Mouse (Mus musculus) T-helper 2 cell (primary cell): ENCODE measurements around the gene Srebf2.
"Not testable (repeated sequence)": the region's sequence is repeated elsewhere in the genome, so short reads cannot be mapped to it uniquely, and the experiment has no call there.

Experiments
- in situ Hi-C: fragments of 300-600 bp; cut with MboI, MseI; formaldehyde crosslinking; loops from one replicate; pipeline ENCODE4 v1.15.1; 2025; ENCODE audit warnings: high pct_unique_total_duplicates

Gene Srebf2

DNA sequence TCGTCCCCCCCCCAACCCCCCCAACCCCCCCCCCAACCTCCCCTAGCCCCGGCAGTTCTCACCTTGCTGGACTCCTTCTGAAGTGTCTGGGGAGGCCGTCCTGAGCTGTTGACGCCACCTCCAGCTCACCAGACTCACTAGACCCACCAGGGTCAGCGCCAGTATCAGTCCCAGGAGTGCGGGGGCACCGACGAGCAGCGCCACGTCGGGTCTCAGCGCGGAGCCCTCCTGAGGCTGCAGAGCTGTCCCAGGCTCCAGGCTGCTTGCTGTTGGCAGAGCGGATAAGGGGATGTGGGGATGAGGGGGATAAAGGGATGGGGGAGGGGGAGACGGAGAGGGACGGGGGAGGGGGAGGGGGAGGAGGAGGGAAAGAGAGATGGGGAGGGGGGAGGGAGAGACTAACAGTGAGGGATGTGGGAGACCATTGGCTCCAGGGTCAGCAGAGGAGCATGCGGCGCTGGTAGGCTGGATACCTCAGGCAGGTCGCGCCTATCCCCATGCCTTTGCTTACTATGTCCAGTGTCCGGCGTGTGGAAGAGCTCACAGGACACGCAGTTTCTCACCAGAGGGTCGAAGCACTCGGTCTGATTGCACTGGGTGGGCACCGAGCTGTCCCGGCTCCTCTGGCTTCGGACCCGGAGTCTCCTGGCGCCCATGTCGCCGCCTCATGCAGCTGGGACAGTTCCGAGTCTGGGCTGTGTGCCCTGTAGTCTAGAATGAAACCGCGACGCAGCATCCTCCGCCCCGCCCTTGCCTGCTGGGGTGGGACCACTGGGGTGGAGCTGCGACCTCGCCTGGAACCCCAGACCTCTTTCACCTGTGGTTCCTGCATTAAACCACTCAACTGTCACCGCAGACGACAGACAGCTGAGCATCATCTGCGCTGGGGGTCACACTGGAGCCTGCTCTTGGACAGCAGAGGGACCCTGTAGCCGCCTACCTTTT lies 76.9 kb downstream of the Srebf2 start, which contains the start of gene Tnfrsf13c:
Gene Tnfrsf13c (minus strand): TSS at position 713 of the 945 bp plus-strand sequence.
- in situ Hi-C loops, result no loop called here

DNA sequence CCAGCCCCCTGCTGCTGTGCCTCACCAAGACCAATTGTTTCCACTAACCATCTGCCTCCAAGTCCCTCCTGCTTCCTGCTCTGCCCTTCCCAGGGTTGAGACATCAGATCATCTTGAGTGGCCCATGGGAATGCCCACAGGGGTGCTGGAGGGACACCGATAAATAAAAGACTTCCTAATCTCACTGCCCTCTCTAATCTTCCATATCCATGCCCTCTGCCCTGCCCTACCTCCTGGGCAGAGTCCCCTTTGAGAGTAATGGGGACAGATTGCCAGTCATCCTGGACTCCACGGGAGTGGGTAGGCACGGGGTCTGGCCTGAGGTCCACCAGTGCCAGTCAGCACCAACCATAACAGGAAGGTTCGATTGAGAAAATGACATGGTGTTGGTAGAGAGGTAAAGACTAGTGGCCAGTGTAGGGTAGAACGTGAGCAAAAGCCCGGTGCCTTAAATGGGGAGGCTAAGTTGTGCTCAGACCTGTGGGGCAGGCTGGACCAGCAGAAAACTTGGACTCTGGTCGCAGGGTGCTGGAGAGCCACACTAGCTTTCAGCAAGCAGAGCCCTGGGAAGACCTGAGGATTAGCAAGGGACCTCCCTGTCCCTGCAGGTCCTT lies 77.7 kb downstream of the Srebf2 start:
- in situ Hi-C loops, result no loop called here

DNA sequence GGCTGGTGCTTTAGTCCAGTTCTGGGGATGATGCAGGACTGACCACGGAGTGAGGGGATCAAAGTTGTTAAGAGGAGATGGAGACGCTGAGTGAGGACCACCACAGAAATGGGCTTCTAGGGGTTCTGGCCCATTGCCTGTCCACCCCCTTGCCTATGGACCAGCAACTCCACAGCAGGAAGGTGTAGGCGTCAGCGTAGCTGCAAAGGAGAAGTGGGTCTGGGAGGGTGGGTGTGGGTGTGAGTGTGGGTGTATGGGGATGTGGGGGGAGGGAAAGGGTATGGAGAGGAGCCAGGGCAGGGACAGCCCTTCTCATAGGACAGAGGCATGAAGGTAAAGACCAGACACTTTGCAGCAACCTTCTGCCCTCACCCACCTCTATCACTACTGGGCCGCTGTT lies 78.8 kb downstream of the Srebf2 start:
- in situ Hi-C loops, result no loop called here

DNA sequence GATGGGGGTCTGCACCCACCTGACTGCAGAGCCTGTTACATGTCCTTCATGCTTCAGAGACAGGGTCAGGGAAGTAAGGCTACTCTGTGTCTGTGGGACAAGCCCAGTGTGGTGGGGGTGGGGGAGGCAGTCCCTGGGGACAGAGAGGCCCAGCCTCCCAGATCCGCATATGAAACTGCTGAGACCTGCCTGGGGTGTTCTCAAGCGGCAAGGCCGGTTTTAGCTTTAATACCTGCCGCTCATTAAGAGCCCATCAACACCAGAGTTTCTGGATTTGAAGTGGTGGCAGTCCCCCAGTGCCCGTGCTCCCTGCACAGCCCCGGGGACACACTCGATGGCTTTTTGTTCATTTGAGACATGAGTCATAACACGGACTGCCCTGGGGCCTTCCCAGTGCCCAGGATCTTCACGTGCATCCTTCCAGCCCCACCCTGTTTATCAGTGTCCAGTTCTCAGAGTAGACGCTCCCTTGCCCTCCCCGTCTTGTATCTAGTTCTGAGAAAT lies 82.6 kb downstream of the Srebf2 start:
- in situ Hi-C loops, result loop anchor here (5.0 kb wide), 1 partner anchor 167 kb away; no protein-coding TSS in a partner anchor

DNA sequence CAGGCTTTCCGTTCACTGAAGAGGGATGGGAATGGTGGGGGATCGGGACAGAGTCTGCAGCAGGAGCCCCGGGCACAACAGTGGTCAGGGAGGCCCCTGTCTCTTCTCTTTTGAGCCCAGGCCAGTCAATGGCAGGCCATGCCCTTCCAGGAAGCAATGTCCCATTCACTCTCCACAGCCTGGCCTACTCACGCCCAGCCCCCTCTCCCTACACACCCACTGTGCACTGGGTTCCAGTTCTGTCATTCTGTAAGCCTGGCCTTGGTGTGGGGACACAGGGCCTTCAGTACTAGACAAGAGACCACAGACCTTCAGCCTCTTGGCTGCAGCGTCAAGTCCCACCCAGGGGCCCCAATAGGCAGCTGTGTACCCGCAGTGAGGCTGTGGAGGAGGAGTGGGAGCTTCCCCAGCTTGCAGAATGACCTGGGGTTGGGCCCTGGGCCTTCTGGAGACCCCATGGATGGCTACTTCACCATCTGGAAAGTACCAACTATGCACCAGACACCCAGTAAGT lies 83.2 kb downstream of the Srebf2 start:
- in situ Hi-C loops, result loop anchor here (5.0 kb wide), 1 partner anchor 168 kb away; no protein-coding TSS in a partner anchor

DNA sequence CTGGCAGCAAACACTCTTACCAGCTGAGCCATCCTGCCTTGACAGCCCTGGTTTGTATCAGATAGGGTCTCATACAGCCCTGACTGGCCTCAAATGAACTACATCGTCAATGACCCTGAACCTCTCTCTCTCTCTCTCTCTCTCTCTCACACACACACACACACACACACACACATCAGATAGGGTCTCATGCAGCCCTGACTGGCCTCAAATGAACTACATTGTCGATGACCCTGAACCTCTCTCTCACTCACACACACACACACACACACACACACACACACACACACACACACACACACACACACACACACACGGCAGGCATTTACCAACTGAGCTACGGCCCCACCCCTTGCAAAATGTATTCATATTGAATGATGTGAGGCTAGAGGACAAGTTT lies 84.1 kb downstream of the Srebf2 start:
- in situ Hi-C loops, result loop anchor here (5.0 kb wide), 1 partner anchor 169 kb away; no protein-coding TSS in a partner anchor

DNA sequence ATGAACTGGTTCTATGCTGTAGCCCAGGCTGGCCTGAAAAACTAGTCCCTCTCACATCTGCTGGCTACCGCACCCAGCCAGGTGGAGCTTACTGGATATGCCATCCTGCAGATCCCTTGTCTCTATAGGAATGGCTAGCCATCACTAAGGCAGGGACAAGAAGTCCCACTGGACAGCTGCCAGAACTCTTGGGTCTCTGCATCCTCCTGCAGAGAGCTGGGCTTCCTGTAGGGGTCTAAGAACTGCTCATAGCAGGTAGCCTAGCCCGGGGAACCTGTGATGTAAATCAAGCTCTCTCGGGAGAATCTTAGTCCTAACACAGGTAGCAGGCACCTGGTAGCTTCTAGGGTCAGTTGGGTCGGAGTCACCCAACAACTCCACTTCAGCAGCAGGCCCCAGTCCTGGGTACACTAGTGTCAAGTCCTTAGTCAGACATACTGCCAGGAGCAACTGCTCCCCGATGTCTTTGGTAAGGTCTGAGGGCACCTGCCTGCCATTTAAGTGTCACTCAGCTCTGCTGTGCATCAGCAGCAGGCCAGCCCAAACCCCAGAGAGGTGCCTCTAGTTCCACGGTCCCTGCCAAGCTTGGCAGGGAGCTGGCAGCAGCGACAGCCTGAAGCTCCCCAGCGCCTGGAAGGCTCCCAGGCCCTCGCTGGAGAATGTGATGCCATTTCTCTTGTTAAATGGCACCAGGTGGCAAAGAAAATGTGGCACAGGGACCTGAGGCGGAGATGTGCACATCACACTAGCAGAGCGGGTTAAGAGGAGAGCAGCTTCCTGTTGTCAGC lies 84.8 kb downstream of the Srebf2 start:
- in situ Hi-C loops, result loop anchor here (5.0 kb wide), 1 partner anchor 169 kb away; no protein-coding TSS in a partner anchor

DNA sequence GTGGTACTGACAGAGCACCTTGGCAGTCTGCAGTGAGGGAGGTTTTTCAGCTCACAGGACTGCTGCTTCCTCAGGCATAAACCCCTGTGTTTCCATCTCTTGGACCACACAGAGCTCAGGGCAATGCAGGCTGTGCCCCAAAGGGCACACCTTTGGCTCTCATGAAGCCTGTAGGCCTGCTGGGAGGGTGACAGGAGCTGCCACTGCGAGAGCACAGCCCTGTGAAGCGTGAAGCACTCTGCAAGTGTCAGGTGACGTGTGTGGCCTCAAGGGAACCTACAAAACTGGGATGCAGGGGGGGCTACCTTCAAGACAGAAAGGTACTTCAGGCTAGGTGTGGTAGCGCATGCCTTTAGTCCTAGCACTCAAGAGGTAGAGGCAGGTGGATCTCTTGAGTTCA lies 85.7 kb downstream of the Srebf2 start:
- in situ Hi-C loops, result loop anchor here (5.0 kb wide), 1 partner anchor 170 kb away; no protein-coding TSS in a partner anchor

DNA sequence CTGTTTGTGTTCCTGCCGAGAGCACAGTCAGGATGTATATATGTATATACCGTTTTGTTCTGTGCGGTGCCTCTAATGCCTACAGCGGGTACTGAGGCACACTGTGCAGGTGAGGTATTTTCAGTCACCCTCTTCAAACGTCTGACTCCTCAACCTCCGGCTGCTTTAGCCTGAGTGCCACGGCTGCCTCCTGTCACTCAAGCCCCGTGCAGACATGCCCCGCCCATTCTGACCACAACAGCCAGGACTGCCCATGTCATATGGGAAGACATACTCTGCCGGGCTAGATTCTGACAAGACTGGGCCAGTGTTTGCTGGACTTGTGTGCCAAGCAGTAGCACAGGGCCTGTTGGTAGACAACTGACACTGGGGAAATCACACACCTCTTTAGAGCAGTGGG lies 88.7 kb downstream of the Srebf2 start:
- in situ Hi-C loops, result loop anchor here (5.0 kb wide), 1 partner anchor 103 kb away; no protein-coding TSS in a partner anchor

DNA sequence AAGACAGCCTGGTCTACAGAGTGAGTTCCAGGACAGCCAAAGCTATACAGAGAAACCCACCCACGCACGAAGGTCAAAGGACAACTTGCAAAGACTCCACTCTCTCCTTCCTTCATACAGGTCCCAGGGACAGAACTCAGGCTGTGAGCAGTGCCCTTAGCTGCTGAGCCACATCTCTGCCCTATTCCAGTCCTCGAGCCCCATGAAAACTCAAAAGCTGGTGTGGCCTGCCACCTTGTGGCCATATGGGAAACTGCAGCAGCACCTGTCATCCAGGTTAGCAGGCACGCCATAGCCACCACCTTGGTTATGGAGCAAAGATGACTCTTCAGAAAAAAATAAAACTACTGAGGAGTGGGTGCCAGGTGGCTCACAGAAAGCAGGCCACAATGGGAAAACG lies 89.6 kb downstream of the Srebf2 start:
- in situ Hi-C loops, result loop anchor here (5.0 kb wide), 1 partner anchor 104 kb away; no protein-coding TSS in a partner anchor

DNA sequence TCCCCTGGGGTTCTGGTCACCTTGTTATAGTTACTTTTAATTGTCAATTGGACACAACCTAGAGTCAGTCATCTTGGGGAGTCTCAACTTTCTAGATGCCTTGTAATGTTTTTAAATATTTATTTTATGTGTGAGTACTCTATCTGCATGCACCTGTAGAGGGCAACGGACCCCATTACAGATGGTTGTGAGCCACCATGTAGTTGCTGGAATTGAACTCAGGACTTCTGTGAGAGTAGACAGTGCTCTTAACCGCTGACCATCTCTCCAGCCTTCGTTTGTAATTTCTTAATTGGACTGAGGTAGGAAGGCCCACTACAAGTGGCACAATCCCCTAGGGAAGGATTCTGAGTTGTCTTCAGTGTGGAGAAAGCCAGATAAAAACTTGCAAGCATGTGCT lies 96.3 kb downstream of the Srebf2 start:
- in situ Hi-C loops, result no loop called here

DNA sequence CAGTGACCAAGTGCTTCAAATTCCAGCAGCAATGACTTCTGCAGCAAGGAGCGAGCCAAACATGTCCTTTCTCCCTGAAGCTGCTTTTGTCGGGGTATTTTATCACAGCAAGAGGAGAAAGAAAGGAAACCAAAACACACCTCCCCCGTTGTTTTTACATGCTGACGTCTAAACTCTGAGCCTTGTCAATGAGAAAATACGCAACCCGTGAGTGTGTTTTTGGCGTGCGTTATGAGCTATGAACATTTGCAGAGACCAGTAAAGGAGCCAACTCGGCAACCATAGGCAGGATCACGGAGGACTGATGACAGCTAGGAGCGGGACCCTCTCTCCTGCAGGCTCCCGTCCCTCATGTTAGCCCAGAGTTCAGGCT lies 96.7 kb downstream of the Srebf2 start:
- in situ Hi-C loops, result no loop called here

DNA sequence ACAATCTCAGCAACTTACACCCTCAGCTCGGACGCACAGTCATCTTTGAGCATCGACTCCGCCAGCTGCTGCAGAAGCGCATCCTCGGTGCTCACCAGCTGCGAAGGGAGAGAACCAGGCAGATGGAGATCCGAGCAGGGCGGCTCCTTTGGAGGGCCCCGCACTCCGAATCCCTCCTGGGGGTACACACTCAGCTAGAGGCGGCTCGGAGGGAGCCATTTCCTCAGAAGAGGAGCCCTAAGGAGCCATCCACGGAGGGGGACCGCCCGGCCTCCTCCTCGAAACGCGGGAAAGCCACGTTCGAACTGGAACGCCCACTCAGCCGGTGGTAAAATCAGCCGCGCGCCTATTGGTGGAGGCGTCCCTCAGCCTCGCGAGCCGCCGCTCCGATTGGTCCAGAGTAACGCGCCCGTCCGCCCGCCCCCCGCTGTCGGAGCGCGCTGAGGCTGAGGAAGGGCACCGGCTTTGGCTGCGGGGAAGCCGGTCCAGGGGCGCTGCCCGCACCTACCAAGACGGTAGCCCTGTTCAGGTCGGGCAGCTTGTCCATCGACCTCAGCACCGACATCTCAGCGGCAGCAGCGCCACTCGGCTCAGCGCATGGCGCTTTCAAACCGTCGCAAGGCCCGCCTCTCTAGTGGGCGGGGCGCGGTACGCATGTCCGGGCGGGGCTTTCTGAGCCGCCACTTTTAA lies 97.3 kb downstream of the Srebf2 start, which contains the start of gene Cenpm:
Gene Cenpm (minus strand): TSS at position 634 of the 690 bp plus-strand sequence.
- in situ Hi-C loops, result no loop called here

DNA sequence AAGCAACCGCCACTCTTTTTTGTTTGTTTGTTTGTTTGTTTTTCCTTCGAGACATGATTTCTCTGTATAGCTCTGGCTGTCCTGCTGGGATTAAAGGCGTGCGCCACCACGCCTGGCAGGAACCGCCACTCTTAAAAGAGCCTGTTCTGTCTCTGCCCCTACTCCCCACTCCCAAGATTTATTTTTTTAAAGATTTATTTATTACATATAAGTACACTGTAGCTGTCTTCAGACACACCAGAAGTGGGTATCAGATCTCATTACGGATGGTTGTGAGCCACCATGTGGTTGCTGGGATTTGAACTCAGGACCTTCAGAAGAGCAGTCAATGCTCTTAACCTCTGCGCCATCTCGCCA lies 97.8 kb downstream of the Srebf2 start:
- in situ Hi-C loops, result not testable (repeated sequence)

DNA sequence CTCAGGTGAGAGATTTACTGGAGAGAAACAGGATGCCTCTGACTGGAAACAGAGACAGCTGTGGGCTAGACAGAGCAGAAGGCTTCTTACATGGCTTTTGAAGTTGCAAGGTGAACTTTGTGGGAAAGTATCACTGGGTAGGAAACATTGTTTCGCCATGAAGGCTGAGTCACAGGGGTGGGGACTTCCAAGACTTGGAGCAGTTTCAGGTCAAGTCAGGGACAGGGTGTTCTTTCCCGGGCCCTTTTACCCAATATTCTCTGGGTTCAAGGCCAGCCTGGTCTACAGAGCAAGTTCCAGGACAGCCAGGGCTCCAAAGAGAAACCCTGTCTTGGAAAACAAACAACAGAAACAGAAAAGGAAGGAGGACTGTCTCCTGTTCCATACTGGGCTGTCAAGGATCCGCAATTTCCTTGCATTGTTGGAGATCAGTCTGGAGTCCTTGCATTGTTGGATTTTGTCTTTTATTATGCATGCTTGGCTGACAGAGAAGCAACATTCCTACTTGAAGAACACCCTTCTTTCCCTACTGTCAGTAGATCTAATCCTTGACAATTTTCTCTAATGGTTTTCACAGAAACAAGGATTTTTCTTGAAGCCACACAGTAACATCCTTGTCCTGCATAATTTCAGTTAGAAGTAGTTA lies 100.3 kb downstream of the Srebf2 start:
- in situ Hi-C loops, result no loop called here

DNA sequence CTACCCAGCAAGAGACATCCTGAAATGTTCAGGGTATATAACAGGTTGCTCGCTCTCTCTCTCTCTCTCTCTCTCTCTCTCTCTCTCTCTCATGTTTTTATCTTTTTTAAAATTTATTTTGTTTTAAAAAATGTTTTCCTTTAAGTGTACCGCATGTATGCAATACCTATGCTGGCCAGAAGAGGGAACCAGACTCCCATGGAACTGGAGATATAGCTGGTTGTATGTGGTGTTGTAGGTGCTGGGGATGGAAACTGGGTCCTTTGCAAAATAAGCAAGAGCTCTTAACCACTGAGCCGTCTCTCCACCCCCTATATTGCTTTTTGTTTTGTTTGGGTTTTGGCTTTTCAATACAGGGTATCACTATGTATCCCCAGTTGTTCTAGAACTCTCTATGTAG lies 104.6 kb downstream of the Srebf2 start:
- in situ Hi-C loops, result no loop called here

DNA sequence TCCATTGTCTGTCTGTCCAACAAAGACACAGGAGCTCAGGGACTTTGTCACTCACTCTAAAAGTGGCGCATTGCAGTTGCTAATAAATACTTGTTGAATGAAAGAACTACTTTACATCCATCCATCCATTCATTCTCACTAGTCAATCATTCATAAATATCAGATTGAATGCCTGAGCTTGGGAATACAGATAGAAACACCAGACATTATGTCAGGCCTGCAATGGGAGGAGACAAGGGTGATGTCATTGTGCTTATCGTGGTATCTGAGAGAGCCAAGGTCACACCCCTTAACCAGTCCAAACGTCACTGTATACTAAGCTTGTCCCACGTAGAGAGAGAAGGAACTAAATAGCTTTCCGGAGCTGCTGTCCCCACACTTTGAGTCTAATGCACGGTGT lies 105.1 kb downstream of the Srebf2 start, which contains the start of gene 1500009C09Rik:
Gene 1500009C09Rik (plus strand): TSS at position 301 of the 400 bp plus-strand sequence.
- in situ Hi-C loops, result no loop called here
